Mouse (Mus musculus) ES-Bruce4 (cell line): ENCODE measurements around the gene Drd4.

Experiments
- CTCF ChIP-seq: IDR thresholded peaks from one replicate; pipeline ENCODE4 v1.8.1; 2011; ENCODE audit warnings: low read depth, low read length
- EP300 ChIP-seq: IDR thresholded peaks from 2 replicates; pipeline ENCODE4 v1.6.1; 2011; ENCODE audit warnings: low read depth, low read length; ENCODE audit not compliant: insufficient read depth
- POLR2A ChIP-seq: IDR thresholded peaks from one replicate; pipeline ENCODE4 v1.8.1; 2011; ENCODE audit warnings: low read length; ENCODE audit not compliant: insufficient read depth

GRCm38 (mm10) chr7:141292583-141293388 is 980 bp downstream of the Drd4 start:
- no peak for TF ChIP-seq POLR2A
- TF ChIP-seq CTCF: no peak
- TF ChIP-seq EP300: no peak
